Mouse (Mus musculus) ZHBTc4 (cell line): ENCODE measurements at regions not wholly inside any gene's neighbourhood (a gene's known extent, or its start where the extent isn't known, plus 50 kb on each side); places are given as distances from the start of the nearest gene placed in this dataset.

Source experiments
- DNase-seq: peaks from one replicate; pipeline ENCODE4 v3.0.0-alpha.2; 2011; ENCODE audit warnings: low read depth, low spot score

DNA sequence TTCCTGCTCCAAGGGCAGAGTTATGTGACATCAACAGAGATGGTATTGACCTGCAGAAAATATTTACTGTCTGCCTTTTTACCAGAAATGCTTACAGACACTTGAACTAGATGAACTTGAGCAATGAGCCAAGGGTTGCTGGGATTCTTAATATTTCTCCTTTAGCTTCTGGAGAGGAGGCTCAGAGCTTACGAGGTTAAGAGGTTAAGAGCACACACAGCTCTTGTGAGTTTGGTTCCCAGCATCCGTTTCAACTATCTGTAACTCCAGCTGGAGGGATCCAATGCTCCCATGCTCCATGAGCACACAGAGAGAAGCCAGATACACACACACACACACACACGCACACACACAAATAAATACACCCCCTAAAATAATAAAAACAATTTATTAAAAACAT, 114.7 kb upstream of the Fn1 start:
- DNase-seq = no peak

DNA sequence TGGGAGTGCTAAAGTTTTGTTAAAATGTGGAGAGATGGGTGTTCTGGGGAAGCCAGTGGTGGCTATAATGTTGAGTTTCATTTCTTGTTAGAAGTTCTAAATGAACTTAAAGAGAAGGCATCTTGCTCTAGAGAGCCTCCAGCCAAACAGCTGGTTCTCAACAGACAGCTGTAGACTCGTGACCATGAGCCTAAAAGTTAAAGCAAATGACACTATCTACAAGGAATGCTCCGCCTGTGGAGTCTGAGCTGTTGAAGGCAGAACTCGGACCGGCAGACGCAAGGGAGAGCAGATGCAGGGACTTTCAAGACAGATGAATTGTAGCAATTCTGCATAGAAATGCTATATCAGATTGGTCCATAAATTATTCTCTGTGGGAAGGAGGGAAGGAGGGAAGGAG, 114.1 kb upstream of the Fn1 start:
- DNase-seq = no peak

DNA sequence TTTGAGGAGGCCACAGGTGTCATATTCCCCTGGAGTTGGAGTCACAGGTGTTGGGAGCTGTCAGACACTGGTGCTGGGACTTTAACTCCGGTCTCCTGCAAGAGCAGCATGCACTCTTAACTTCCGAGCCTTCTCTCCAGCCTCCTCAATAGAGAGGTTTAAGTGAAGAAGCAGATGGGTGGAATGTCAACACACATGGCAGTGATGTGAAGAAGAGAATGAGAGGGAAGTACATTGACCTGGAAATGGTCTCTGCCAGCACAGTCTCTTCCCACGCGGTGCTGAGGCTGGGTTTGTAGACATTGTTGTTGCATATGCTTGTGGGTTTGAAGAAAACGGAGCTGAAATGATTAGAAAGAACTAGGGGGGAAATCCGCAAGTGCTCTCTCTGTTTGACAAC, 112.0 kb upstream of the Fn1 start:
- no peak for DNase-seq

DNA sequence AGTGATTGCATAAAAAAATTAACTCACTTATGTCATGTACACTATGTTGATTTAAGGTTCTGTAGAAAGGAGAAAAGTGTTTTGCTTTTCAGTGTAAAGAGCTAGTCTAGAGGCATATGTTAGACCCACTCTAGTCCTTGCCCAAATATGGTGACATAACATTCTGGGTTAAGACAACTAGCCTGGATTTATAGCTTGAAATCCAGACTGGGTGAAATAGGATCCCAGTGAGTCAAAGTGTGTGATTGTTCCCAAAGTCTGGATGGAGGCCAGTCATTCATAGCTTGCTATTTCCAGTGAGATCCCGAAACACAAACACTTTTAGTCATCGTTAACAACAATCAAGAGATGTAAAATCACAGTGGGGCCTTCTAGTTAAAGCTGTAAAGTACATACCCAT, 110.5 kb upstream of the Fn1 start:
- no peak for DNase-seq

DNA sequence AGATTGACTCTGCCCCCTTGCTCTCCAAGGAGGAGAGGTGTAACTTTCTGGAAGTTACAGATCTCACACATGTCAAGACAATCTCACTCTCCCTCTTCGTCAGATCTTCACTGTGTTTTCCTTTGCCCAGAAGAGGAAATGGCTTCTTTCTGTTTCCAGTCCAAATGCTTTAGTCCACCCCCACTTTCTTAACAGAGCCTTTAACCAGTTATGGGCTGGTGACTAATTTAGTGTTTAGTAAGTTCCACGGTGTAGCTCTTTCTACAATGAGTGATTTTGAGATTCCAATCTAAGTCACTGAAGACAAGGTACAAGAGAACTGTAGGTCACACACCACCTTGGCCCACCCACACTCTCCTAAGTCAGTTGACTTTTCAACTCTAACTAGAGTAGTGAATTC, 107.3 kb upstream of the Fn1 start:
- DNase-seq = no peak

DNA sequence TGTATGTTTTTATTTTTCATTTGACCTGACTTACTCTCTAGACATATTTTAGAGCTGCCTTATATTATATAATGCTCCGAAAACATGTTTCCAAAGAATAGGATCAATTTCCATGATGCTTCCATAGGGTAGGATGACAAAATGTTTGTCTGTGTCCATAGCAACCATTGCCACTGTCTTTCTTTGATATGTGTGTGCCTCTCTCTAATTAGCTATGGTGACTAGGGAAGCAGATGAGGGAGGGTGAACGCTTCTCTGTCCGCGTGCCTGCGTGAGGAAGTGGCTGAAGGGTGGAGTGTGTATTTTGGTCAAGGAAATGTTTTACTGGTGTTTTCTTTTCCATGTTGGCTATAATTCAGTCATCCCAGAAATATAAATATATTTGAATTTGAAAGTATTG, 104.2 kb upstream of the Fn1 start:
- no peak for DNase-seq

DNA sequence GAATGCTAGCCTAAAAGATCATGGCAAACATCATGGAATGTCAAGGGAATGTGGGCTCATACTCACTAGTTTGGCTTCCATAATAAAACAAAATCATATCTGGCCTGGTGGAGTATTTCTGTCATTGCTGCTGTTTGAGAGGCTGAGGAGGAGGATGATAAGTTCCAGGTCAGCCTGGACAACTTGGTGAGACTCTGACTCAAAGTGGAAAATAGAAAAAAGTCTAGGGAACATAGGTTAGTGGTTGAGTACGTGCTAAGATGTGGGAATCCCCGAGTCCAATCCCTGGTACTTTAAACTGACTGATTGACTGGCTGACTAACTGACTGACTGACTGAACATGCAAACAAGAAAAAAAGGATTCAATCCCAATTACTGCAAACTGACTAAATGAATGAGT, 103.2 kb upstream of the Fn1 start:
- no peak for DNase-seq

DNA sequence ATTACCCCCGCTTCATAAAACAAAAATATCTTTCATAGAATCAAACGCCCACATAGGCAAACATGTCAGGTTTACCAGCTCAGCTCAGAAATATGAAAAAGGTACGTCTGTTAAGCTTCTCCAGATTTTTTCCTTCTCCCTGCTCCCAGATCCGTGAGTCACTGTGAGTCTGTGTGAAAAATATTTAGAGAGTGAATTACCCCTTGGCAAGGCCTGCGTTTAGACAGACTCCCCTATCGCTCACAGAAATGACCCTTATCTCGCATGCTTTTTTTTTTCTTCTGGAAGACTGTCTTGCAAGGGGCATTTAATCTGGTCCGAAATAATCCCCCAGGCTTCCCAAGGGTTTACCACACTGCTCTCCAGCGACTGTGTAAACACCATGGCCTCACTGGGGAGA, 102.4 kb upstream of the Fn1 start:
- no peak for DNase-seq

DNA sequence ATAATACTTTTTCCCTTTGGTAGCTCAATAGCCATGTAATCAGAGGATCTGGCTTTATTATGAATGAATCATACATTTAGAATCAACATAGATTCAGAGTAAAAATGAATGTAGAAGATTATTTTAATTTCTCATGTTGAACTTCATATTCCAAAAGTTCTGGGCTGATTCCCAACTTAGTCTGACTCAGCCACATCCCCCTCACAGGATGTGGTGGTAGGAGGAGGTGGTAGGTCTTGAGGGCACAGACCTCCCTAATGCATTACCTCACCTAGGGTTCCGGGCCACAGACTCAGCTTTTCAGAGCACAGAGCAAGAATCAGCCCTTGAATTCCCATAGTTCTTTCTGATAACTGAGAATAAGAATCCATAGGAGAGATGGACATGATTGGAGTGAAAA, 99.4 kb upstream of the Fn1 start:
- no peak for DNase-seq

DNA sequence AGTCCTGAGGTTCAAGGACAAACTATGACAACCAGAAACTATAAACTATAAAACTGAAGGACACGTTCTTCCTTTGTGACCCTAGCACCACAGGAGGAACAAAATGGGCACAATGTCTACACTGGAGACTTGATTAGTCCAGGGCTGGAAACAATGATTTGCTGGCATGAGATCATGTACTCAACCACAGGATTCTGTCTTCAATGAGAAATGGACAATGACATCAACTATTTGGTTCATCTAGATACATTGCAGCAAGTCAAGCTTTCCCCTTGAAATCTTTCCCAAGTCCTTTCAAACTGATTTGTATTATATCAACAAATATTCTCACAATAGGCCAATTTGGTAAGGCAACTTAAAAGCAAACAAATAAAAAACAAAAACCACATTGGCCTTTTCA, 98.6 kb upstream of the Fn1 start:
- DNase-seq = no peak

DNA sequence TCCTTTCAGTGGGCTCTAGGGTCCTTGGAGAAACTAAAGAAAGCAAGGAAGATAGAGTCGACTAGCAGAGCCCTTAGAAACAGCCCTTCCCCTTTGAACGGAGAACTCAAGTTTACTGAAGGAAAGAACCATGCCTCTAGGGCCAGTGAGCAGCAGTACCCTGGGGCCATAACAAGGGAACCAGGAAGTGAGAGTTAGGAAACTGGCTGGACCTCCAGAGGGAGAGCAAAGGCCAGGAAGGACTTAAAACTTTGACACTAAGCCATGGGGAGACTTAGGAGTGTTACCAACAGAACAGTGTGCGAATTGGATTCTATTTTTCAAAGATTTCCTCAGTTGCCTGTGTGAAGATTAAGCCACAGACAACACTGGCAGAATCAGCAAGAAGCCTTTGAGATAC, 82.6 kb upstream of the Fn1 start:
- DNase-seq = no peak

DNA sequence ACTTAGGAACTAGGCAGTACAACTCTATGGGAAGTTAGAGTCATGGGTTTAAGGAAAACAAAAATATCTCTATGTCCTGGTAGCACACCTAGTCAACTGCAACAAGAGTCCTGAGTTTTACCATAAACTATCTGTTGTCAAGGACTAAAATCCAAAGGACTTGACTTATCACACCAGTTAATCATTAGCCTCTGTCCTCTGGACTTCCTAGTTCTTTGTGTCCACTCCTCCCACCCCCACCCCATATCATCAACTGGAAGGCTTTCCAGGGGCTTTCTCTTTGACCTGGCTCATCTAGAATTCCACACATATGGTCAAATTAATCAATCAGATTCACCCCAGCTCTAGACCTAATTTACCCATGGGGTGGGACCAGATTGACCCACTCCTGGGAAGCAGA, 78.6 kb upstream of the Fn1 start:
- no peak for DNase-seq

DNA sequence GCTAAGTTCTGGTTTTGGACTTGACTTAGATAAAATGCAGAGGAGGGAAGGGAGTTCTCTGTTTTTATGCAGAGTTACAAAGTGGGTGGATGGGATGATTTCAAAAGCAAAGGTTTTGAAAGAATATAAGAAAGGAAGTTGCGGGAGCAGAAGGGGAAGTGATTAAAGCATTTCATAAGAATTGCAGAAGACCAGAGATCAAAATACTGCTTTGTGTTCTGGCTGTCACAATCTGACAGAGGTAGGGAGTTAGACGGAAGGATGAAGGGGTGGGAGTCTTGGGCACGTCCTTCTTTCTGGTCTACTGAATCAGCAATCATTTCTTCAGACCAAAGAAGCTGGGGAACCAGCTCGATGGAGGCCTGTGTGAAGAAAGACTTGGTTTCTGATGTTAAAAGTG, 78.0 kb upstream of the Fn1 start:
- DNase-seq = no peak

DNA sequence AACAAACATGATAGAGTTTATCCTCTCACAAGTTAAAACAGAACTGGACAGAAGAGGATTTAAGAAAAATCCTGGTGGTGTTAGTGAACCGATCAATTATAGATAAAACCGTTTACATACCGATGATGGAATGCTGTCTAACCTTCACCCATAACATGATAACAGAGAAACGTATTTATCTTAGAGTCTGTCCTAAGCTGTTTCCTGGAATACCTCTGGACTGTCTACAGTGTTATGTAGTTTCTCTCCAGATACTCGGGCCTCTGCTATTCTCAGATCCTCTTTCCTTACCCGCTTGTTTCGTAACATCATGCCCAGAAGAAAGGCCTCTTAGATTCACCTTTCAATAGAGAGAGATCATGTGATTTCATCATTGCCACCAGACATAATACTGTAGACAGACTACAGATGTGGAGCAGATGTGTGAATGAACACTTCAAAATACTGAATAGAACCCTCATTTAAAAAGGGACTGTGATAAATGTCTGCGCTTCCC, 75.9 kb upstream of the Fn1 start:
- no peak for DNase-seq

DNA sequence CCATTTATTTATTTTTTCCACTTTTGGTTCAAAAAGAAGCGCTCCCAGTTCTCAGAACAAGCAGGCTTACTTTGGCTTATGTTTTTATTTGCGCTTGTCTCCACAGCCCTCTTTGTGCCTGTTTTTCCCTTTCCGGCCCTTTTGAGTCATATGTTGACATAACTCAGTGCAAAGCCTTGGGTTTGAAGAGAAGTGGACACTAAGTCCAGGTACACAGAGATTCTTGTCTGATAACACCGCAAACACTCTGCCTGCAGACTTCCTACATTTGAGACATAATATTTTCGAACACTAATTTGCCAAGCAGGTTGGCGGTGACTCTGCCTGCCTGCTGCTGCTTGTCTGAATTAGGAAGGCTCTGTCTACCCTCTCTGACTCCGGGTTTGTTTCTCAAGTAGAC, 70.8 kb upstream of the Fn1 start:
- no peak for DNase-seq

DNA sequence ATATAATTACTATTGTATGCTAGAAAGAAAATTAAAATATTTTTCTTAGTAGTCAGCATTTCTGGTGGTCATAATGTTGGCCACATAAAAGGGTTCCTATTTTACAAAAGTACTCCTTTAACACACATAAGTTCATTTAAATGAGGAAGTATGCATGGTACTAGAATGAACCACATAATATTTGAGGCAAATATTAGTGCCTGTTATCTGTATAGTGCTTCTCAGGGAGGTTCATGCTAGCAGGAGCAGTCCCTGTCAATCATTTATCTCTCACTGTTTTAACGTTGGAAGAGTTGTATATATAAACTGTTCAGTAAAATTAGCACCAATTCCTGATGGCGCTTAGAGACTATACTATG, 70.0 kb upstream of the Fn1 start:
- no peak for DNase-seq

DNA sequence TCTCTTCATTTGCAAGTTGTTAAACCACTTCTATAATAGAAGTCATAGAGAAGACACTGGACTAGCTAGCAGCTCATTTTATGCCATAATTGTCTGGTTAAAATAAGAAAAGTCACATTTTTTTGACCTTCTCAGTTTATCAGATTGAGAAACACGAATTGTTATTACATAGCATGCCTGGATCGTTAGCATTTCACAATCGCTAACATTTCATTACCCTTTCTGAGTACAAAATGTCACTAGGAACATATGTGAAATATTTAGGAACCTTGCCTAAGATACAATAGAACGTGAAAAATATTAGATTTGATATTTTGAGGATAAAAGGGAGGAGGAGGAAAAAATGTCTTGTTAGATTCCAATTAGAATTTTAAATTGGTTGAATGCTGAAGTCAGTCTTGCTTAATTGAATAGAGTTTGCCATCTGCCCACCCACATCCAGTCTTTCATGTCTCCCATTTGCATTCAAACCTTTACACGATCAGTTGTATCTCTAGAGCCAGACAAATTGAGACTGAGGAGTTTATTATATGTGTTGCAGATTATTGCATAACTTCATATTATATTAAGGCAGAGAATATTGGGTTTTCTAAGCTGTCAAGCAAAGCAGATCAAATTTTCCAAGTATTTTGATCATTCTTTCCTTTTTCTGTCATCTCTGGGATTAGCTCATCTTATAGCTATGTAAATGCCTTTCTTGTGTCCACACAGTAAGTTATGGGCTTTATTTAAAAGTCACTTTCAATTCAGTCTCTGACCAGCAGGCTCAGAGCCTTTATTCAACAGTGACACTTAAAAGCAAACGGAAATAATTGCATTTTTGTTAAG, 69.4 kb upstream of the Fn1 start:
- DNase-seq = no peak
